Mouse (Mus musculus) frontal cortex, postnatal 36 days (tissue): ENCODE results near the gene Rtn1.

Source experiments
- DNase-seq, 2 experiments: peaks; one replicate each; pipeline ENCODE4 v3.0.0; 2022; ENCODE audit warnings: low spot score in 2 of 2

The Rtn1 gene

DNA sequence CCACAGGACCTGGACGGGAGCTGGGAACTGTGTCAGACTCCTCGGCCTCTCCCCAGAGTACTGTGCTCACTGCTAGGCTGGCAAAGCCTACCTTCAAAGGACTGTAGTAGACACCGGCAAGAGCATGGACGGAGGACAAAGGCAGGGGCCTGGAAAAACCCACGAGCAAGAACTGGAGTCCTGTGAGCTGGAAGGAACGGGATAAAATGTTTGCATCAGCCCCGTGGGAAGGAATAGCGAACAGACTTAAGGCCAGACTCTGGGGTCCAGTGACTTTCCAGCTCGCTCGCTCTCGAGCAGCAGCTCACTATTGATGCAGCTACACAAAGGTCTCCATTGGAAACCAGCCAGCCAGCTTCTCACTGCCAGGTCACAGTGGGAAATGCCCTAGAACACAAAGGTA lies 34.0 kb downstream of the Rtn1 start:
- no peak for DNase-seq

DNA sequence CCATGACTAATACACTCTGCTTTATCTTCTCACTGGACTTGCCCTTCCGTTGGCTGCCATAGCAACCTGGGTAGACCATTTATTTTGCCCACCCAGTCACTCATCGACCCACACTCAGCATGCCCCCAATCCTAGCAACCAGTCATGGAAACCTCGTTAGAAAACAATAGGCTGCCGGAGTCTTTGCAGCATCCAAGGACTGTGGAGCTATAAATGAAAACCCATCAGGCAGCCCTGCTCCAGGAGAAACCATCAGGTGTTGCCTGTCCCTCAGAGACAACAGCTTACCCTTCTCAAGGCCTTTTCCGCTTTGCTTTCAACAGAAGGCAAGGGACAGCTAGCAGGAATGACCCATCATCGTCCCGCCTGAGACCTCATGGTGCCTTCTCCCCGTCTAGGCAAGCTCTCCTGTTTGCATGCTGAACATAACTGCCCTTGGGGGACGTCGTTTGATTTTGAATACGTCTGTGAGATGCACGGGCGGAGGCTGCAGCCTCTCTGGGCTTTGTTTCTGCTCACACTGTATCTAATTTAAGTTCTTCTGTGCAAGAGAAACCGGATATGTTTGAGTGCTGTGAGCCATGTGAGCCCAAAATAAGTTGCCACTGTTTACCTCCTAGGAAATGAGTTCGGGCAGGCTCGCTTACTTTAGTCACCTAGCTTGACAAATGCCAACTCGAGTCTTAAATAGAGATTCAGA lies 34.8 kb downstream of the Rtn1 start:
- DNase-seq = no peak

DNA sequence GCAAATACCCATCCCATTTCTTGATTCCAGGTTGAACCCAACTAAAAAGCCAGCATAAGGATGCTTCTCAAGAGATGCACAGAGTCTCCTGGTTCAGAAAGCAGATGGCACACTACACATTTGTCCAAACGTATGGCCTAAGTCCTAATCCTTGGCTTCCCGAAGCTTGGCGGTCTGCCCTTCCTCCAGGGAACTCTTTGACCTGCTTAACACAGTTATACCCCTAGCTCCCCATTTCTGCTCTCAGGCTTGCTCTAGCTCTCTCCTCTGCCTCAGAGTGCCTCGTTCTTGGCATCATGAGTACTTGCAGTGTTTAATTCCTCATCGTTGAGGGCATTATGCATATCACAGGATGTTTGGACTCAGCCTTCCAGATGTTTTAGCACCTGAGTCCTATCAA lies 38.8 kb downstream of the Rtn1 start:
- DNase-seq = no peak

DNA sequence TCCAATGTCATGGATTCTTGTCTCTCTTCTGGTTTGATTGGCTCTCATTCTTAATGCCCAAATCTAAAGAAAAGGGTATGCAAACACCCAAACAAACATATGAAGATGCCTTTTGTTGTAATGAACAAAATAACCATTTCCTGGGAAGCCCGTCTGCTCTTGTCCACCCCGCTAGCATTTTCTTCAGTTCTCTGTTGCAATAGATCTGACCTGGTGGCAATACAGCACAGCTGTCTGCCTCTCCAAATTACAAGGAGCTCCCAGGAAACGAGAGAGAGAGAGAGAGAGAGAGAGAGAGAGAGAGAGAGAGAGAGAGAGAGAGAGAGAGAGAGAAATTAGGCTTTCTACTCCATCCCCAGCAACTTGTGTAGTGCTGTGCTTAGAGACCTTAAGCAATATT lies 42.1 kb downstream of the Rtn1 start:
- DNase-seq = no peak

DNA sequence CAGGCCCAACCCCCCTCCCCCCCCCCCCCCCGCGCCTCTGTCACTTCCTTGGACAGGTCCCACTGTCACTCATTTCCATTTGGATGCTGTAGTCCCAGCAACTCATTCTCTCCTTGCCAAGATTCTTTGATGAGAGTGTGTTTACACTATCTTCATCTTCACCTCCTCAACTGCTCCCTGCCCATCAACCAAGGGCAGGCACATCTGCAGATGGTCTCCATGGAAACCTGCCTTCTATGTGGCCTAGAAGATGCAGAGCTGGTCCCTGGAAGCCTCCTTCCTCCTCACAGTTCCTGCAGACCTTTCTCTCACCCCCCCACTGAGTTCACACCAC lies 42.8 kb downstream of the Rtn1 start:
- DNase-seq = no peak

DNA sequence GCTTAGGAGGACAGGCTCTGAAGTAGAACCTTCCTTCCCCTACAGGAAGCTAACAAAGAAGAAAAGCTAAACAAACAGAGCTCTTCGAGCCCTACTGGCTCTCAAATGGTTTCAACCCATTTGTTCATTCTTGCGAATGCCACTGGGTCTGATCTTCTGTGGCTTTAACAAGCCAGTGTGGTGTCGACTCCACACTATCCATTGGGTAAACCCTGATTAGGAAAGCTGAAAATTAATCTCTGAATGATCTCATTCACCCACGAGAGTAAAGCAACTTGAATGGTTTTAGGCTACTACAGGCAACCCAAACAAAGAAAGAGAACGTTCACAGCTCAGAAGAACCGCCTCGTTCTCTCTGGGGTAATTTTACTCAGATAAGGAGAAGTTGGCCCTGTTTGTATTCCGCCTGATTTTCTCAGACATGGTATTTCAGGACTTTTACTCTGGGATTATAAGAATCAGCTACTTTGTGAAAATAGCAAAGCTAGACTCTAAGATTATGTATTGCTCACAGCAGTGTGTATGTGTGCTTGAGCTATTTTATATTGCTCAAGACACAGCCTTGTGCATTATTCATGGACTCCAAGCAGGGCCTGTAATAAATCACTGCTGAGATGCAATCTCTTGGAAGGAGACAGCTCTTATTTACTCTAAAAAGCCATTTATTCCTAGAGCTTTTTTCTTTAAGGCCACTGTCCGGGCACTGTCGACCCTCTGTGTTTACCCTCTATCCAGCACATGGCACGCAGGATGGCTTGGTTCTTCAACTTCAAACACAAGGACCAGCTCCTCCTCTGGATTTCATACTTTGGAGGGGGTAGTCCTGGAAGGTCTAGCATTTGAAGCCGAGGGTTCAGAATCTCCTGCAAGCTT lies 43.4 kb downstream of the Rtn1 start:
- no peak for DNase-seq

DNA sequence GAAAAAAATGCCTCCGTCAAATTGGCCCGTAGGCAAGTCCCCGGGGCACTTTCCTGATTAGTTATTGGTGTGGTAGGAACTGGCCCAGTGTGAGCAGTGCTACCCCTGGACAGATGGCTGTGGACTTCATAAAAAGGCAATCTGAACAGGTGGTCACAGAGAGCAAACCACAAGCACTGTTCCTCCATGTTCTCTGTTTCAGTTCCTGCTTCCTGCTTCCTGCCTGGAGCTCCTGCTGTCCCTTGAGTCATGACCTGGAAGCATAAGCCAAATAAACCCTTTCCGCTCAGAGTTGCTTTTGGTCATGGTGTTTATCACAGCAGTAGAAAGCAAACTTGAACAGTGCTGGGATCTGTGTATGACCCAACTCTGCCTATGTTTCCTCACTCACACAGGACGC lies 44.3 kb downstream of the Rtn1 start:
- DNase-seq = no peak

DNA sequence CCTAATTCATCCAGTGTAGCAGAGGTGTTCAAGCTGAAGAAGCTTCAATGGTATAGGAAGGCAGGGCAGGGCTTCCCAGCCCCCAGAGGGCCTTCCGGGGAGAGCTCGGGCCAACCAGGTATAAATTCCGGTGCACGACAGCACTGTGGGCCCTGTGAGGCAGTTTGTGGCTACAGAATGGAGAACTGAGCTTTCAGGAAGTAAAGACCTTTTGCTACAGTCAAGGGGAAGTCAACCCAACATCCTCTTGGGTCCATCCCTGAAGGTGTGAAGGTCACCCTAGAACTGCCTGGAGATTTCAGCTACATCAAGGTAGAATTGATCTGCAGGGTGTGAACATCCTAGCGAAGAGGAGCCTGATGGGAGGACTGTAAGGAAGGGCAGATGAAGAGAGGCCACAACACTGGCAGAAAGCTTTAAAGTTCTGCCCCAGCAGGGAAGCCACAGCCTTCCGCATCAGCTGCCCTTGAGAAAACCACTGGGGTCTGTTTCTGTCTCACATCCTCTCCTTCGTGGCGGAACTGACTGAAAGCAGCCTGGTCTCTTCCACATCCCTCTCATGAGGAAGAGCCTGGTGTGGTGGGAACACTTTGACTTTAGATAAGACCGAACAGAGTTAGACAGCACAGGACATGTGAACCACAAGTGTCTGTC lies 47.0 kb downstream of the Rtn1 start:
- DNase-seq = no peak

DNA sequence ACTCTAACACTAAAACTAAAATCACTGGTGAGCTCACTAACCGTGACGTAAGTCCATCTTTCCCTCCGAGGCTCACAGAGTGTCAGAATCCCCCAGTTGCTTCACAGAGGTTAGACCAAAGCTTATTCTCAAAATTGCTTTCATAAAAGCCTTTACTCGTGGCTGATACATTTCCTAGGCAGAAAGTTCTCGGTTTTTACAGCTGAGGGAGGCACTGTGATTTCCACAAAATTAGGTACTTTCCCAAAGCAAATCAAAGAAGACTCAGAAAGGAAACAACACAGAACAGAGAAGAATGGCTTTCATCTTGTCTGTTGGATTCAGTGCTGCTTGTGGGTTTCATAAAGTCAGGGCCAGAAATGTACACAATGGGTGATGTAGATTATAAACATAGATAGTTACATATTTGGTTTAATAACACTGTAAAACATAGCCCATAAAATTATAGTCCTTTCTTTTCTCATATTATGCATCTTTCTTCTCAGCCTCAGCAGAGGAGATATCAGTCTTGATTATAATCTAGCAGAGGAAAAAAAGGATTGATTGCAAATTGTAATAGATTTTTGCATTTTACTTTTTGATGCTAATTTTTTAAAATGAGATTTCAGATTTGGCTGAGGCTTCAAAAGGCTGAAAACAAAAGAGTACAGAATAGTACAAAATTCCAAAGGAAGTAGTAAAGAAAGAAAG lies 47.8 kb downstream of the Rtn1 start:
- DNase-seq = no peak

DNA sequence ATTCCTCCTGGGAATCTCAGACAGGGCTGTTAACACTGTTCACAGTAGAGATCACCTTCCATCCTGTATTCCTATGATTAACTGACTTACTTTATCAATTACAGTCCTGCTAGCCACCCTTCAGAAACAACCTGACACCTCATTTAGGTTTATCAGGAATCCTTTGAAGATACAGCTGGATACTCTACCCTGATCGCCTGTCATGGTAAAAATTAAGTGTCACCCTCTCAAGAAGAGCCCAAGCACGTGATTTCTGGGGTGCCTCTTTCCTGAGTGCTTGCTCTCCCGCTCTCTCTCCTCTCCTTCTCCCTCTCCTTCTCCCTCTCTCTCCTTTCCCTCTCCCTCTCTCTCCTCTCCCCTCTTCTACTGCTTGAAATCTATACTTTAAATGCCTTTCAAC lies 49.0 kb downstream of the Rtn1 start:
- no peak for DNase-seq

DNA sequence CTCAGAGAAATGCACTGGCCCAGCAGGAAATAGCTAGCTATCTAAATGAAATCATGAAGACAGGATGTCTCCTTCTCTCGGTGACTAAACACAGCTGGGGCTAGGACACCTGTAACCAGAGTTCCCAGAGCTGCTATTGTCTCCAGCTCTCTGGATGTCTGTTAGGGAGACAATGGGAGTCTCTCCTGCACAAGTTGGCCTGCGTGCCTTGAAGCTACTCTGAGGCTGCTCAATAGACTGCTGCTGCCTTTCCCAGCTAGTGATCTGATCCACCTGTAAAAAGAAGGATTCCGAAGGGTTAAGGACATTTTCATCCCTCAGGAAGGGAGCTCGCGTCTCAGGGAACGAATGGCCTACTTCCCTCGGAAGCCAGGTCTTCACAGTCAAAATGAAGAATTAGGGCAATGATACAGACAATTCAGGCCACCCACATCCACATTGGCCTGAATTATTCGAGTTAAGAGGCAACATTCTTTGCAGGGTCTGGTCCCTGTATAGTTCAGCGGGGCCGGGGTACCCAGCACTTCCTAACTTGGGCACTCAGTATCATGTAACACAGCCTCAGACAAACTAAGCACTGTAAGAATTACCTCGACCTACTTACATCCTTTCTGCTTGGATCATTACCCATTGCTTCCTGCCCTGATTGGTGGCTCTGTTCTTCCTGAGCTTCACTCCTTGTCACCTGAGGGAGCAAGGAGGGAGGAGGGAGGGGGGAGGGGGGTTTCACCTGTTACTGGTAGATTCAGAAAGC lies 51.0 kb downstream of the Rtn1 start:
- no peak for DNase-seq

DNA sequence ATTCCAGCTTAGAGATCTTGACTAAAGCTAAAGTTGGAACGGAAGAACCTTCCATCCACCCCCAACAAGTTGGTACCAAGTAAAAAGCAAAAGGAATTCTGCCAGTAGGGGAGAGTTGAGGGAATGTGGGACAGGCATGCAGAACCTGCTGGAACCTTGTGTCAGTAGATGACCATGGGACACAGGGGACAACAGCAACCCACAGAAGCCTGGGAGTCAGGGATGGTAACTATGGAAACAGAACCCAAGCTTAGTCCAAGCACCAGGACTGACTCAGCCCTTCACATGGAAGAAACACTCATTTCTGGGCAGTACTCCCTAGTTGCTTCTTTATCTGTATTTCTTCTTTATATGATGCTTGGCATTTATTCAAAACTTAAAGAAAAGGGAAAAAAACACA lies 54.6 kb downstream of the Rtn1 start:
- DNase-seq = peak; percentile 35 to 39

DNA sequence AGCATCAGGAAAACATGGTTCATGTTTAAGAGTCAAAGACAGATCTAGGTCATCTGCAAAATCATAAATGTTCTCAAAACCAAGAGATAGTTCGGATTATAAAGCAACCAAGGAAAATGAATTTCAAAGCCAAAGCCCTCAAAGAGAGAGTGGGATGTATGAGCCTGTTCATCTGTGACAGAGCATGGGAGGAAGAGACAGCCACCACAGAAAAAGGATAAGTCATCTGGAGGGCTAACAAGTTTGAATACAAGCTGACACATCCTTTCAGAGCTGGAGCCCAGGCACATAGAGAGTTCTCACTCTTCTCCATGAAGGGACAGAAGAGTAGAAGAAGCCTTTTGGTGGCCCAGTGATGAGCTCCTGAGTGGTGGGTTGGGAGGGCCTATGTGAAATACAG lies 55.3 kb downstream of the Rtn1 start:
- peak in 1 of 2 experiments; percentile 29 for DNase-seq

DNA sequence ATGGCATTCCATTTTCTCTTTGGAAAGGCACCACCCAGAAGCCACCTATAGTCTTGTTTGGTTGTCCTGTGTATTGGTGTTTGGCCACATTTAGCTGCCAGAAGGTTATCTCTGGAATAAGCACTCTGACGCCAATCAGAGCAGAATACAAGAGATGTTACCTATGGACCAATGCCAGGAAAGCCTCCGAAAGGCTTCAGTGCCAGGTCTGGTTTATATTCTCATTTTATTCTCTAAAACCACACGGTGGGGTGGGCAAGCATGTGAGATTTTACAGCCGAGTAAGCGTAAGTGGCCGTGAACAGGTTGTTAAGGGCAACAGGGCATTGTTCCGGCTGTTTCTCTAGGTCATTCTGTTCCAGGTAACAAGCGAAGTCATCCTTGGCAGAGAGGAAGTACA lies 60.3 kb downstream of the Rtn1 start:
- no peak for DNase-seq

DNA sequence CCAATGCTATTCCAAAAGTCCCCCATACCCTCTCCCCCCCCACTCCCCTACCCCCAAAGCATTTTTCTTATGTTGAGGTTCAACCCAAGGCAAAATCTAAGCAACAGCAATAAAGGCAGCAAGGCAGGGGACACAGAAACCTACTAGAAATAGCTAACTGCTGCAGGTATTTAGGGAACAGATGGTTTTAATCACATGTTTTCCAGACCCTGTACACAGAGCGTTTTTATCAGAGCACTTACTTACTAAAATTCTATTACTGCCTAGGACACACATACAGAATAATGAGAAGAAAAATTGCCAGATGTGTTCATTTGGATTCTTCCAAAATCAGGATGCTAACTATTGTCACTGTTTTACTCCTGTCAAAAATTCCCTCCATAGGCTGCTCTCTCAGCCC lies 61.7 kb downstream of the Rtn1 start:
- no peak for DNase-seq

DNA sequence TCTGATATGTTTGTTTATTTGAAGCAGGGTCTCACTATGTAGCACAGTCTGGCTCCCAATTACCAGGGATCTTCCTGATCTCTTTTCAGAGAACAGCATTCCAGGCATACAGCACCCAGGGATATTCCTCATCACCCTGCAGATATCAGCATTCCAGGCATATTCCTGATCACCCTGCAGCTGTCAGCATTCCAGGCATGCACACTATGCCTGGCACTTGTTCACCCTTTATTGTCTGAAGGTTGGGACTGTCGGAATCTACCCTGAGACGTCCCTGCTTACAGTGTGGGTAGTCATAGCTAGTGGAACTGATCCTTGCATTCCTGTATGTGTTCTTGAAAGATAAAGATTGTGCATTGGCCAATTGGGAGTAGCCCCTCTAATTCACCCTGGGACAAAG lies 65.2 kb downstream of the Rtn1 start:
- DNase-seq = no peak

DNA sequence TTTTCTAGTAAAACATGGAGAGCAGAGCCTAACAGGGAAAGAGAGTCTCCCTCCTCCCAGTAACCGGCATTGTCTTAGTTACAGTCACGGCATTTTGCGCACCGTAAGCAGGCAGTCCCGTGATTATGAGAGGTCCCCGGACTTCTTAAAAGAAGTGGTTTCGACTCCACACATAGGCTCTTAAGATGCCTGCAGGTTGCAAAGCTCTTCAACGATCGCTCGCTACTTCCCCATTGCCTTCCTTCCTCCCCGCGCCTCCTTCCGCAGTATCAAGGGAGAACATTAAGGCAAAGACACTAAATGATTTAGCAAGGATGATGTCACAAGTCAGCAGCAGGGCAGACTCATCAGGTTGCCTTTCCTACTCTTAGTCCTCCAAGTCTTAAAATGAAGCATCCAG lies 72.8 kb downstream of the Rtn1 start:
- no peak for DNase-seq

DNA sequence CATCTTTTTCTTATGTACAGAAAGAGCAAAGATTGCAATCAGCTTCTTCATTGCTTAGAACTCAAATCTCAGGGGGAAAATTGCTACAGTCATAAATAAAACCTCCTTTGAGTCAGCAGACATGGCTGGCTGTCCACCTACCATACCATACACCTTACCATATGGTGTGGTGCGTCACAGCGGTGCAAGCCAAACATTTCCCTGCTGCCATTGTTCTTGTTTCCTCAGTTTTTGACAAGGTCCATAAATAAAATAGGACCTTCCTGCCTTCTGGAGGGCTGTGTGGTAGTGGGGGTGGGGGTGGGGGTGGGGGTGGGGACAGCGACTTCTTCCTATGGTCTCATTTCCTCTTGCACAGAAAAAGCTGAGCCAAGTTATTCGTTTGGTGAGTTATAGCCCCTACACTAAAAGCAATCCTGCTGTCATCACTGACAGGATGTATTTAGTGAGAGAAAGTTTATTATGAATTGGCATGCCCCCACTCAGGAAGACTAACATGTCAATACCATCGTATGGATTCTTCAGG lies 76.3 kb downstream of the Rtn1 start:
- DNase-seq = no peak

DNA sequence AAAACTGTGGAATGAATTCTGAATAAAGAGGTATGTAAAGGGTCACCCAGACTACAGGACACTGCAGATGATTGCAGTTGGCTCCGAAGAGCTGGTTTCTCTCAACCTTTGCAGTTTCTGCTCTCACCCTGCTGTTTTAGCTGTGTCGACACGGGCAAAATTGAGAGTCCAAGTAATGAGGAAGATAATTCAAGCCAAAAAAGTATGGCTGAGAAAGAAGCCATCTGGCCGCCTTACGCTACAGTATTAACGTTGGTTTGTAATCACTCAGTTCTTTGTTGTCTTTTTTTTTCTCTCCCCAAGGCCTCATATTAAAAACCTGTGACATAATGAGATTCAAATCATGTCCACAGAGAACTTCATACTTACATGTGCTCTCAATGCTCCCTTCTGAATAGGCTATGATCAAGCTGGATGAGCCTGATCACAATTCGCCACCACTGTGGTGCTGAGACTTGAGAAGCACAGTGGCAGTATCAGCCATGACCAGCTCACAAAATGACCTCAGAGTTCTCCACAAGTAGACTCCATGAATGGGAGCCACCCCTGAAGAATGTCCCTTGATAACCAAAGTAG lies 76.9 kb downstream of the Rtn1 start:
- no peak for DNase-seq

DNA sequence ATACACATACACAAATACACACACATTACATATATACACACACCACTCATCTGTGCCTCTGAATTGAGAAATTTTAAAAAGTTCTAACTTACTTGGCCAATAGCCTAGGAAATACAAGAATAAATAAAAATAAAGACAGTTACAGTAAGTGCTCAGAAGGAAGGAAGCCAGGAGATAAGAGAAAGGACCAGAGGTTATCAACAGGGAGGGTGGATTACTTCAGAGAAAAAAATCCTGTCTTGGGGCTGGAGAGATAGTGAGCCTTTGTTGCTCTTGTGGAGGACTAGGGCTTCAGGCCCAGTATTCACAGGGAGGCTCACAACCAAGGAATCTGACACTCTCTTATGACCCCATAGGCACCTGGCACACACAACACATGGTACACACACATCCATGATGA lies 82.8 kb downstream of the Rtn1 start:
- no peak for DNase-seq

DNA sequence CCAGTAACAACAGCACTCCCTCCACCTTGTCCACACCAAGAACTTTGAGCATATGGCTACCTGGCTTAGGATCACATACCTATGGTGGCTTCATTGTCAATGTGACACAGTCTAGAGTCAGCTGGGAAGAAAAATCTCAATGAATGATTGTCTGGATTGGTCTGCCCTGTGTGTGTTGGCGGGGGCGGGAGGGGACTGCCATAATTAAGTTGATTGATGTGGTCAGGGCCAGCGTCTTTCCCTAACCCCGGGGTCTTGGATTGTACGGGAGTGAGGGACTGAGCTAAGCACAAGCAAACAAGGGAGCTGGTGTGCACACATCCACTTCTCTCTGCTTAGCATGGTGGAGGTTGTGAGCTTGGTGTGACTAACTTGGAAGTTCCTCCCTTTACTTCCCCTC lies 83.8 kb downstream of the Rtn1 start:
- DNase-seq = no peak
